Mouse (Mus musculus) frontal cortex, adult (tissue): ENCODE results near the gene Ccdc85c.
A peak's percentile ranks its signal among the peaks of the same experiment; 100 is the strongest.

Experiments used
- ATAC-seq: cut with Nextera tagmentation; 2 replicates; pipeline ENCODE4 v1.9.2; 2017; ENCODE audit warnings: mild to moderate bottlenecking, moderate library complexity, mixed read lengths; ENCODE audit not compliant: low TSS enrichment

Gene Ccdc85c

GRCm38 (mm10) chr12:108217572-108217971 lies 57.7 kb downstream of the Ccdc85c start:
- ATAC-seq: 0 out of 2 replicates have a peak, but pooled peaks have one; percentile 31

- no peak for ATAC-seq
These were observed 58.4 kb downstream of the Ccdc85c start for GRCm38 (mm10) chr12:108216611-108217370.

GRCm38 (mm10) chr12:108215090-108215489 lies 60.1 kb downstream of the Ccdc85c start:
- no peak for ATAC-seq

GRCm38 (mm10) chr12:108213090-108214041 lies 61.9 kb downstream of the Ccdc85c start:
- ATAC-seq: no peak

- ATAC-seq: no peak
These were observed 62.7 kb downstream of the Ccdc85c start for GRCm38 (mm10) chr12:108212476-108212875.

GRCm38 (mm10) chr12:108212071-108212470 lies 63.2 kb downstream of the Ccdc85c start:
- ATAC-seq: no peak

GRCm38 (mm10) chr12:108210623-108211022 lies 64.6 kb downstream of the Ccdc85c start:
- ATAC-seq: no peak

GRCm38 (mm10) chr12:108208726-108209438 lies 66.3 kb downstream of the Ccdc85c start:
- peak; percentile 53 for ATAC-seq

GRCm38 (mm10) chr12:108208216-108208615 lies 67.0 kb downstream of the Ccdc85c start:
- no peak for ATAC-seq

- ATAC-seq: peak; percentile 52; the same call in 1 of the 2 replicates
These were observed 68.6 kb downstream of the Ccdc85c start for GRCm38 (mm10) chr12:108206641-108207040.

GRCm38 (mm10) chr12:108204978-108205377 lies 70.2 kb downstream of the Ccdc85c start:
- ATAC-seq: no peak

- no peak for ATAC-seq
These were observed 71.3 kb downstream of the Ccdc85c start for GRCm38 (mm10) chr12:108203895-108204294.

- ATAC-seq: peak; percentile 58
These were observed 75.1 kb downstream of the Ccdc85c start for GRCm38 (mm10) chr12:108200094-108200493.

- ATAC-seq: no peak
These were observed 76.8 kb downstream of the Ccdc85c start for GRCm38 (mm10) chr12:108198447-108198846.

GRCm38 (mm10) chr12:108195761-108196160 lies 79.5 kb downstream of the Ccdc85c start:
- no peak for ATAC-seq

- 0 out of 2 replicates have a peak, but pooled peaks have one; percentile 60 for ATAC-seq
These were observed 81.3 kb downstream of the Ccdc85c start for GRCm38 (mm10) chr12:108193878-108194277.

- no peak for ATAC-seq
These were observed 87.6 kb downstream of the Ccdc85c start for GRCm38 (mm10) chr12:108187541-108188091.

GRCm38 (mm10) chr12:108181716-108182115 lies 93.5 kb downstream of the Ccdc85c start:
- ATAC-seq: no peak

GRCm38 (mm10) chr12:108179321-108180266 lies 95.6 kb downstream of the Ccdc85c start, which contains the start of gene Ccnk:
Gene Ccnk, plus strand, starts transcription at chr12:108179579.
- ATAC-seq: peak; percentile 94

- no peak for ATAC-seq
These were observed 96.1 kb downstream of the Ccdc85c start, which contains the start of gene Setd3 for GRCm38 (mm10) chr12:108179246-108179320. Gene Setd3, minus strand, starts transcription at chr12:108179314.
